Mouse (Mus musculus) brain, embryonic 14.5 days (tissue): ENCODE measurements around the gene Pxdn. TPM values are rescaled to one million over a fixed set of nuclear protein-coding genes. Genes with fewer than 3 reads are reported as not detected.

Experiments used
- DNase-seq: peaks from one replicate; pipeline ENCODE4 v3.0.0-alpha.2; 2011; ENCODE audit warnings: low read depth
- CTCF ChIP-seq: fragments of 200-500 bp; IDR thresholded peaks from 2 replicates; pipeline ENCODE4 v1.5.1; 2012; ENCODE audit warnings: inconsistent platforms, mild to moderate bottlenecking, moderate library complexity, borderline replicate concordance; ENCODE audit not compliant: insufficient read depth, insufficient read length; ENCODE audit errors: extremely low read depth
- POLR2A ChIP-seq: fragments of 200-500 bp; IDR thresholded peaks from 2 replicates; pipeline ENCODE4 v1.6.1; 2012; ENCODE audit warnings: mild to moderate bottlenecking, inconsistent platforms, borderline replicate concordance; ENCODE audit not compliant: poor library complexity, insufficient read depth, insufficient read length, severe bottlenecking; ENCODE audit errors: extremely low read depth
- polyA plus RNA-seq: library from polyadenylated mRNA; depleted of rRNA; stranded (reverse); fragments of >200 nt; gene quantifications from 2 replicates; pipeline ENCODE4 v1.2.3, GENCODE M21; 2012; rRNA removed

Gene Pxdn
- polyA plus RNA-seq = 156 and 174 TPM in 2 replicates

GRCm38 (mm10) chr12:29937308-29937707 lies at the start of gene Pxdn:
Pxdn (plus strand) TSS chr12:29937608.
- no peak for DNase-seq
- TF ChIP-seq POLR2A = no peak
- no peak for TF ChIP-seq CTCF

- DNase-seq = peak; percentile 45
- TF ChIP-seq CTCF = peak; percentile 70; the same call in 1 of the 2 replicates
- TF ChIP-seq POLR2A = no peak
Measured at GRCm38 (mm10) chr12:29894669-29895068, 42.7 kb upstream of the Pxdn start.

- TF ChIP-seq POLR2A = no peak
- no peak for TF ChIP-seq CTCF
- no peak for DNase-seq
Measured at GRCm38 (mm10) chr12:29897533-29898085, 39.8 kb upstream of the Pxdn start.

- DNase-seq = no peak
- TF ChIP-seq POLR2A (no peak), CTCF (no peak)
Measured at GRCm38 (mm10) chr12:29904101-29904874, 33.1 kb upstream of the Pxdn start.

GRCm38 (mm10) chr12:29907056-29907455 lies 30.4 kb upstream of the Pxdn start:
- TF ChIP-seq CTCF (peak; percentile 64; the same call in 1 of the 2 replicates), POLR2A (no peak)
- DNase-seq = peak; percentile 77

GRCm38 (mm10) chr12:29916139-29916538 lies 21.3 kb upstream of the Pxdn start:
- DNase-seq = no peak
- TF ChIP-seq POLR2A = no peak
- TF ChIP-seq CTCF = no peak

- no peak for TF ChIP-seq POLR2A
- no peak for TF ChIP-seq CTCF
- DNase-seq = peak; percentile 49
Measured at GRCm38 (mm10) chr12:29916807-29917206, 20.6 kb upstream of the Pxdn start.

GRCm38 (mm10) chr12:29920298-29920697 lies 17.1 kb upstream of the Pxdn start:
- DNase-seq = no peak
- TF ChIP-seq CTCF (no peak), POLR2A (no peak)

GRCm38 (mm10) chr12:29921481-29921880 lies 15.9 kb upstream of the Pxdn start:
- TF ChIP-seq POLR2A = no peak
- no peak for TF ChIP-seq CTCF
- DNase-seq = no peak

GRCm38 (mm10) chr12:29926896-29927295 lies 10.5 kb upstream of the Pxdn start:
- peak; percentile 75 for DNase-seq
- TF ChIP-seq POLR2A (no peak), CTCF (peak; percentile 68; the same call in 1 of the 2 replicates)

GRCm38 (mm10) chr12:29930591-29930990 lies 6.8 kb upstream of the Pxdn start:
- TF ChIP-seq CTCF (no peak), POLR2A (no peak)
- DNase-seq = no peak
